Mouse (Mus musculus): ENCODE measurements around the gene Fndc11. TPM values are rescaled to one million over a fixed set of nuclear protein-coding genes. Genes with fewer than 3 reads are reported as not detected.

The Fndc11 gene
- total and polyA plus RNA-seq, 3 experiments: not detected

- TF ChIP-seq MAFK (IDR thresholded peaks at IDR 0.05; ENCODE audit: borderline replicate concordance, low read depth, low read length): no peak
- no peak for TF ChIP-seq UBTF (IDR thresholded peaks at IDR 0.05; ENCODE audit: borderline replicate concordance, insufficient read depth, low read depth, low read length)
Observed at GRCm38 (mm10) chr2:181224994-181225393, 5.2 kb downstream of the Fndc11 start (continued).

DNA sequence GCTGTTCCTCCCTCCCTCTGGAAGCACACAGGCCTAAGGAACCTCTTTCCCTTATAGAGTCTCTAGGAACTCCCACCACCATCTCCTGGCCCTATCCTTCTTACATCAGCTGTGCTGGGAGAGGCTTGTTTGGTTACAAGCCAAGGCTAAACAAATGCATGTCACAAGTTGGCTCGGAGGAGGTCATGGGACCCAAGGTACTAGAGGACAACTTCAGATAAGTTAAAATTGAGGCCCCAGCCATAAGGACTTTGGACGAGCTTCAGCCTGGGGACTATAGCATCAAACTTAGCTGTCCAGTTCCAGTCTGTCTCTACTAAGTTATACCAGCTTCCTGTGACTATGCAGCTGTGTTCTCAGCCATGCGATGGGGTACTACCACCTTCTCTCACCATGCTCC, 7.3 kb downstream of the Fndc11 start:
- H3K9ac ChIP-seq (ENCODE audit: control insufficient read depth, low read depth, low read length, poor library complexity, severe bottlenecking): no peak overlapping the region
- TF ChIP-seq HCFC1 (IDR thresholded peaks at IDR 0.05; ENCODE audit: low read depth, low read length) (no peak), MYC (IDR thresholded peaks at IDR 0.05; ENCODE audit: low read depth, low read length) (no peak), ZC3H11A (IDR thresholded peaks at IDR 0.05; ENCODE audit: low read depth, low read length) (no peak), MYB (IDR thresholded peaks at IDR 0.05; ENCODE audit: low read depth, low read length) (no peak), CHD2 (IDR thresholded peaks at IDR 0.05; ENCODE audit: low read length) (no peak), CHD1 (IDR thresholded peaks at IDR 0.05; ENCODE audit: low read depth, low read length) (no peak), EP300 (IDR thresholded peaks at IDR 0.05; ENCODE audit: low read depth in 1 of 2, low read length in 2 of 2) (no peak), ELF1 (IDR thresholded peaks at IDR 0.05; ENCODE audit: low read depth, low read length) (no peak), CTCF (IDR thresholded peaks at IDR 0.05 in 2 of 3, conservative IDR thresholded peaks at IDR 0.05 in 1 of 3; ENCODE audit: control insufficient read depth in 1 of 3, insufficient read depth in 1 of 3, low read depth in 2 of 3, low read length in 3 of 3, poor library complexity in 1 of 3, severe bottlenecking in 1 of 3) (no peak), ZNF384 (IDR thresholded peaks at IDR 0.05; ENCODE audit: low read depth, low read length) (no peak), MXI1 (IDR thresholded peaks at IDR 0.05; ENCODE audit: low read depth, low read length) (no peak), MEF2A (IDR thresholded peaks at IDR 0.05; ENCODE audit: extremely low read depth, insufficient replicate concordance, low read depth, low read length, poor library complexity, severe bottlenecking) (no peak), BHLHE40 (IDR thresholded peaks at IDR 0.05; ENCODE audit: borderline replicate concordance, low read depth, low read length) (no peak), POLR2AphosphoS5 (IDR thresholded peaks at IDR 0.05; ENCODE audit: borderline replicate concordance, low read depth, low read length) (no peak), TAL1 (IDR thresholded peaks at IDR 0.05; ENCODE audit: low read length) (no peak), JUND (IDR thresholded peaks at IDR 0.05; ENCODE audit: low read depth, low read length) (no peak), GABPA (IDR thresholded peaks at IDR 0.05; ENCODE audit: low read depth, low read length) (no peak), USF1 (IDR thresholded peaks at IDR 0.05; ENCODE audit: low read depth, low read length) (no peak)
- H3K9me3 ChIP-seq (replicated peaks; ENCODE audit: insufficient read depth, low read length): no peaks in the 10 kb centered on the region
- H3K79me2 ChIP-seq (ENCODE audit: control insufficient read depth, insufficient read depth, low read length, poor library complexity): no peaks in the 10 kb centered on the region
- no peaks in the 10 kb centered on the region for H3K27me3 ChIP-seq (ENCODE audit: control insufficient read depth in 1 of 2, insufficient read depth in 2 of 2, low read length in 2 of 2)
- H3K27ac ChIP-seq (ENCODE audit: control insufficient read depth, low read depth, low read length): no peak overlapping the region
- no peaks in the 10 kb centered on the region for H3K4me1 ChIP-seq (ENCODE audit: control insufficient read depth in 1 of 2, insufficient read depth in 2 of 2, low read length in 2 of 2)
- DNase-seq (ENCODE audit: low read depth, low spot score): no peak
- no peaks in the 10 kb centered on the region for H3K36me3 ChIP-seq (ENCODE audit: control insufficient read depth in 1 of 2, insufficient read depth in 2 of 2, low read length in 2 of 2)
- no peak overlapping the region for H3K4me3 ChIP-seq (ENCODE audit: control insufficient read depth in 1 of 2, insufficient read depth in 1 of 2, low read depth in 2 of 2, low read length in 2 of 2)

Data from MEL (cell line).